Mouse (Mus musculus) heart, postnatal 36 days (tissue): Measurements from ENCODE around the gene Oca2. TPM values are rescaled to one million over a fixed set of nuclear protein-coding genes. Genes with fewer than 3 reads are reported as not detected.

Source experiments
- DNase-seq, 2 experiments: peaks; one replicate each; pipeline ENCODE4 v3.0.0; 2021 to 2022
- intact Hi-C: fragments of 180-260 bp; cut with DNase I; formaldehyde crosslinking; loops from one replicate; pipeline ENCODE4 v1.15.1; 2025
- total RNA-seq, 2 experiments: library from RNA; stranded (reverse); gene quantifications; 2 replicates each; pipeline ENCODE4 v1.2.3; 2021

Gene Oca2
- total RNA-seq = not detected

DNA sequence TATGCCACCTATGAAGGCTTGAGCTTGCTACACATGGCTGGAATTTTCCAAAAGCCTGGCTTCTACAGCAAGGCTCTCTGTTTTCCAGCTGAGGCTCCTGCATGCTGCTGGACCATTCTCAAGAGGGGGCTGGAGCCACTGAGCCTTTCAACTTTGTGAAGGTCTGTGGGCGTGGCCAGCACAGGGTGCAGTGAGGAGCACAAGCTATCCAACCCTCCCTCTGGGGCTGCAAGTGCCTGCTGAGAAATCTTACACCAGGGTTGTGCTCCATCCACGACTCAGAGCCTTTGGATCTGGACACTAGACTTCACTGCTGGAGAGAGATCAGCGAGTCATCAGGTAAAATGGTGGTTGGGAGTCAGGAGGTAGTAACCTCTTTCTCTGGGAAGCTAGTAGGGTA, at the start of gene Oca2:
TSS of gene Oca2 (plus strand) at position 218 of the 400 bp plus-strand sequence.
- intact Hi-C loops = no loop called here
- DNase-seq = no peak

DNA sequence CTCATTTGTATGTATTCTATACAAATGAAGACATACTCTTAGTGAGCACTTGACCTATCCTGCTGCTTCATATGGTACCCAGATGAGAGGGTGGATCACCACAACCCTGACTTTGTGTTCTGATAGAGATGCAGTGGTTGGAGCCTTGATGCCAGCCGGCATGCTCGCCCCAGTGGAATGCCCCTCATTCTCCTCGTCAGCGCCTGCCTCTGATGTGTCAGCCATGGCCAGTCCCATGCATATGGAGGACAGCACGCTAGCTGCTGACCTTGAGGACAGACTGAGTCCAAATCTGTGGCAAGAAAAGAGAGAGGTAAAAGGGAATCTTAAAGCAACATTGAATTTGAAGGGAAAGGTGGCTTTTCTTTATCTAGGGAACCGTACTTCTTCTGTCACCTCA, 48.5 kb upstream of the Oca2 start:
- no peak for DNase-seq
- intact Hi-C loops = no loop called here

DNA sequence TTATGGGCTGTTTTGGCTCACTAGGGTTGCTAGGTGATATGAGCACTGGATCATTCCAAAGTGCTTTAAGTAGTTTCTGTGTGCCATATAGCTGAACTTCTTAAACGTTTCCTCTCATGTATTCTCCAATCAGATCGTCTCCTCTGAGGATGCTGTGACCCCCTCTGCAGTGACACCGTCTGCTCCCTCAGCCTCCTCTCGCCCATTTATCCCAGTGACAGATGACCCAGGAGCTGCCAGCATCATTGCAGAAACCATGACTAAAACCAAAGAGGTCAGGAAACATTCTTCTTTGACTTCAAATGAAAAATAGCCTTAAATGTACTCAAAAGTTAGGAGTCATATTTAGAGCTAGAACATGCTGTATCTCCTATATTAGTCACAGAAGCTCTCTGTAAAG, 47.9 kb upstream of the Oca2 start:
- intact Hi-C loops = no loop called here
- no peak for DNase-seq

DNA sequence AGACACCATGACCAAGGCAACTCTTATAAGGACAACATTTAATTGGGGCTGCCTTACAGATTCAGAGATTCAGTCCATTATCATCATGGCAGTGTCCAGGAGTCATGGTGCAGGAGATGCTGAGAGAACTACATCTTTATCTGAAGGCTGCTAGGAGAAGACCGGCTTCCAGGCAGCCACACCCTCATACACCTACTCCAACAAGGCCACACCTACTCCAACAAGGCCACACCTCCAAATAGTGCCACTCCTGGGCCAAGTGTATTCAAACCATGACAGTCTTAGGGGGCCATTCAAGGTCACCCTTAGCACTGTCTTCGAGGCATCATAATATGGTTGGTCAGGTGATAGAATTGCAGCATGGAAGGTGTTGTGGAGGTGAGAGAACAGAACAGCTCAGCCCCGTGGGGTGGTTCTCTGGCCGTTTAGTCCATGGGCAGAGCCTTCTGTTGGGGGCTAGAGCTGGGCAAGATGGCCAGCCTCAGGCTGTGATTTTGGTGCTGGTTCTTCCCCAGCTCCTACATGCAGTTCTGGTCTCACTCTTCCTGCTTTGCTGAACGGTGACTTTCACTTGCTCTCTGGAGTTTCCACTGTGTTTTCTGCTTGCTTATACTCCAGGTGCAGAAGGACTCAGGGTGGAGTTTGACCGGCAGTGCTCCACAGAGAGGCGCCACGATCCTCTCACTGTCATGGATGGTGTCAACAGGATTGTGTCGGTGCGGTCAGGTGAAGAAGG, 37.9 kb upstream of the Oca2 start:
- intact Hi-C loops = no loop called here
- no peak for DNase-seq

DNA sequence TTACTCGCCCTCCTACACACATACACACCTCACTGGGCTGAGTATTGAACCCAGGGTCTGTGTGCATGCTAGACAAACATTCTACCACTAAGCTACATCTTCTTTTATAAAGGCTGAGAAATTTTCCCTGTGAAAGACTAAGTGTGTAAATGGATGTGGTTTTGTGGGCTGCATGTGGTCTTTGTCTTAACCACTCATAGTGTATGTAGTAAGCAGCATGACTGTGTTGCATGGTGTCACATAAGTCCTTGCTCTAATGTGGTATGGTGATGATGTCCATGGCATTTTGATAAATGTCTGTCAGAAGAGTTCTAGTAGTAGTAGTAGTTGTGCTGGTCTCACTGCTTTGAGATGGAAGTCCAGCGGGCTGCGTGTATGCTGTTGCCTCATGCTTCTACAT, 36.7 kb upstream of the Oca2 start:
- intact Hi-C loops = no loop called here
- DNase-seq = no peak

DNA sequence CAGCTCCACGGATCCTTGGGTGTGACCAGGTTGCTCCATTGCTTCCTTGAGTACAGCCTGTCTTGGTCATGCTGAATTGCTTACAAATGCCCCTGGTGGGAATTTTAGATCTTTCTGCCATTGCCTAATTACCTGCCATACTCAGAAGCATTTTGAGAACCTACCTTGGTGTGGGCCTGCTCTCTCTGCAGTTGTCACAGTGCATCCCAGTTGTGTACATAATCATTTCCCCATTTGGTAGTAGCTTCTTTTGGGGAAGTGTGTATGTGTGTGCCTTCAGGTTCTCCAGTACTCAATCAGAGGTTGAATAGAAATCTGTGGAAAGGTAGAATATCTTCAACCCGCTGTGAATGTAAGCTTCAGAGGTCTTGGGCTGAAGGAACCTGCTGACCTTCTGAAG, 36.3 kb upstream of the Oca2 start:
- intact Hi-C loops = no loop called here
- no peak for DNase-seq

DNA sequence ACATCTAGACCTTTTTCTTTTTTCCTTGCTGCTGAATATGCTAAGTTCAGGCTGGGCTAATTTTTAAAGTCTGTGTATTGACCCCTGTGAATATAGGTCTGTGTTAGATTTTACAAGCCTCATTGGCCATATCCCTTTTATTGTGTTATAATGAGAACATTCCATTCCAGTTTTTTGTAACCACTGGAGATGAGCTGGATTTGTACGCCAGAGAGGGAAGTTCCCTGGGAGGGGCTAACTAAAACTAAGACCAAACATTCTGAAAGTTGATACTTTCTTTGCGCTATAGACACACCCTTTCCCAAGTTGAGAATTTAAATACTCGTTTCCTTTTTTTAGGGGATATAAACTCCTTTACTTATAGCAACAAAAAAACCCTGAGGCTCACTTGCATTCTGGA, 34.7 kb upstream of the Oca2 start:
- no peak for DNase-seq
- intact Hi-C loops = loop anchor here (5.0 kb wide), 1 partner anchor 288 kb away; no protein-coding TSS in a partner anchor

DNA sequence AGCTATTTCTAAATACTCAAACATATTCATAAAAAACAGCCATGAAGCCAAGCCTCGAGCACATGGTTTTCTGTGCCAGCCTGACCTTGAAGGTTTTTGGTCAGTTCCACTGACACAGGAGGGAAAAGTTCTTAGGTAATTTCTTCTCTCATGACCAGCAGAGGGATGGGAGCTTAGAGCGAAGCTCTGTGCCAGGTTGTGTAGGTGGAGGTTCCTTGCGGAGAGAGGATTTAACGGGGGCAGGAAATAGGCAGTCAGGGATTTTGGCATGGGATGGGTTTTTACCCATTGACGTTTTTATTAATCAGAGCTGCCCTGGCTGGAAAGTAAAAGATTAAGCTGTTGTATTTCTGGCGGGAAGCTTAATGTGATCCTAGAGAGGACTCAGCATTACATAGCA, 18.7 kb upstream of the Oca2 start:
- intact Hi-C loops = no loop called here
- DNase-seq = no peak

DNA sequence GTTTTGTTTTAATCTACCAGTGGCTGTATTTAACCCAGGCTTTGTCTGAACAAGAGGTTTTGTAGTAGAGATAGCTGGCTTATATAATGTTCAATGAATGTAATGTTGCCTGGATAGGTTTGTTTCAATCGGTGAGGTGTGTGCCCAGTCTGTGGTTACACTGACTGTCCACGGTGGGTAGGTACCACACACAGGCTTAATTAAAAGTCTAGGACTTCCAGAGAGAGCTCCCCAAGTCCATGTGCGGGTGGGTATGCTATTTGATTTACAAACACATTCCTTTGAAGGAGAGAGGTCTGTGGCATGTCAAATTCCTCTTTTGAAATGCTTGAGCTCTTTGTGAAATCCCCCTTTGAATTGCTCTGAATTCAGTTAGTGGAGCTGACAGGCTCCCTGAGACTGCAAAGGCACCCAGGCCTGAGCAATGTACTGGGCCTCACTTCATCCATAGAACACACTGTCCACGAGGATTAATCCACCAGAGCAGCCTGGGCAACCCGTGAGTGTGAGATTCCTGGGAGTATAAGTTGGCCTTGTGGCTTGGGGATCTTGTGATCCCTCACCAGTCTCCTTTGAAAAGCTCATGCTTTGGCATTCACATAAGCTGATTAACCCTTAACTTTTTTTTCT, 3.7 kb upstream of the Oca2 start:
- intact Hi-C loops = no loop called here
- DNase-seq = no peak

DNA sequence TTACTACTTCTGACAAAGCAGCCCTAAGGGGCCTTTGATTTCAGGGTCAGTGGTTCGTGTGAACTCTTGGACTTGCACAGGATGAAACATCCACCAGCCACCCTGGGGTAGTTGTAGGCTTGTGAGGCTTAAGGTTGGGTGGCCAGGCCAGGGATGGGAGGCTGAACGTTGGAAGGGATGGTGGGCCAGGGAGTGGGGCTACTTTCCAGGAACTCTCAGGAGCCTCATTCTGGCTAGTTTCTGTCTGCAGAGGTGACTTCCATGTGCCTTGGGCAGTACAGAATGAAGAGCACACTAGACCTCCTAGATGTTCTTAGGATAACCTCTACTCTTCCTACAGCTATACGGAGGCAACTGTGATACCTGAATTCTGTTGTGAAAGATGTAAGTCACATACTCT, 2.9 kb upstream of the Oca2 start:
- intact Hi-C loops = no loop called here
- no peak for DNase-seq

DNA sequence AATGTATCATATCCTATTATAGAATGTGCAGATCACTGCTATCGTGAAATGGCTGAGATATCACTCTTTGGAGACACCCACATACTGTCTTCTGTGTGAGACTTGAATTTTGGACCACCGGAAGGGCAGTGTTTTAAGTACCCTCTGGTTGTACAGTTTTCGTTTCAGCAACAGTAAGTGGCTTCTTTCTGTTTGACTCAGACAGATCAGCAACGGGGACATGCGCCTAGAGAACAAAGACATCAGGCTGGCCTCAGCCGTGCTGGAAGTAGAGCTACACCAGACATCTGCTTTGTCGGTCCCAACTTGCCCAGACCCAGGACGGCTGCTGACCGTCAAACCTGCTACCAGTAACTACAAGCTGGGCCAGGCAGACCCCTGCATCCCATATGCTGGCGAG, 15.0 kb downstream of the Oca2 start:
- no peak for DNase-seq
- intact Hi-C loops = no loop called here

DNA sequence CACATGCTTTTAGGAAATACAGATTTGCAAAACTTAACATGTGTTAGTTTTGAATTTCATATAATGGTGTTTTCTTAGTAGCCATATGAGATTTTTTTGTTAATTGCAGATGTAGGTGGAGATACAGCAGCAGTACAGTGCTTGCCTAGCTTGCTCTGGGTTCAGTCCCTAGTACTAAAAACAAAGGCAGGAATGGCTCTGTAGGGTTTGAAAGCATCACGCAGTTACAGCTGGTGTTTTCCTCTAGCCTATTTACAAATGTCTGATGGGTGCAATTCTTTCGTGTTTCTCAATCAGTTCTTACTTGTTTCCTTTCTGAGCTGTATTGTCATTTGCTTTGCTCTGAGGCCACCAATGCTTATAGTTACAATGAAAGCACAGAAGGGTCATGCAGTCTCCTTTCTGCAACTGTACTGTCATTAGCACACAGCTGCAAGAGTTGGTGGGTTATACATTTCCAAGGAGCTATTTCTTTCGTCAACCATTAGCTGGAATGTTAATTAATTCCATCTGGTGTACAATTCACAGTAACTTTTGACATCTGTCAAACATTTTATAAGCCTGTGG, 18.4 kb downstream of the Oca2 start:
- intact Hi-C loops = no loop called here

DNA sequence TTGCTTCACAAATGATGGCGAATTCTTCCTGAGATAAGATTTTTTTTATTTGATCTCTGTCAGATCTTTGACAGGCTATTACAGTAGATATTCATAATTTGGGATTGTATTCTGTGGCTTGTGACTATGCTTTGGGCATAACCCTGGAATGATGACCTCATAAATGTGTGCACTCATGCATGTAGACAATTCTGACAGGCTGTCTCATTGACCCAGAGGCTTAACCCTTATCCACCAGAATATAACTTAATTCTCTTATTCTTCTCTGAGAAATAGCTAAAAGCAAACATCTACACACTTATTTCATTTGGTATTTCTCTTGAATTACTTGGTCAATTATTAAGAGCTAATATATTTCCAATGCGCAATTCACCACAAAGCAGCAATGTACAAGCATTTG, 37.9 kb downstream of the Oca2 start:
- DNase-seq = no peak
- intact Hi-C loops = no loop called here

More for the DNA sequence above, 18.4 kb downstream of the Oca2 start:
- DNase-seq = no peak

DNA sequence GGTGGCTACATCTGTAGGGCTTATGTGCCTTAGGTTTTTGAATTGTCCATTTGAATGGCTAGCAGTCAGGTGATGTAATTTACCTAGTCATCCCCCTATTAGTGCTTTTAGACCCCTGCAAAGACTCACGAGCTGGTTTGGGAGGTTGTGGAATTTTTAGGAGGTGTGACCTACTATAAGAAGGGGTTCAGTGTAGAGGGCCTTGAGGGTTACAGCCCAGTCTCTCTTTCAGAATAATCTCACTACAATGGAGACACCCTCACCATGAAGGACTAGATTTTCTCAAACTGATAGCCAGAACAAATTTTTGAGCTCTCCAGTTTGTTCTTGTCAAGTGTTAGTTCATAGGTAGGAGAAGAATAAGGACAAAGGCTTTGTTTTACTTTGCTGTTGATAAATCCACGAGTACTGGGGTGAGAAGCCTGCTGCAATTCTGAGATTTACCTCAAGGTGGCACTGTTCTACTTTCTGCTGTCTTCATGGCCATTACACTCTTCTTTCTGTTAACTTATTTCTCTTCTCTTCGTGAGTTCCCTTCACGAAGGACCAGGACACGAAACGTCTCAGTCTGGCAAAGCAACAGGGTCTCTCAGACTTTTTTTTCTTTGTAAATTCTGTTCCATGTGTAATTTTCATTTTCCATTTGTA, 52.0 kb downstream of the Oca2 start:
- peak; percentile 26 to 54 for DNase-seq
- intact Hi-C loops = loop anchor here (1.0 to 2.0 kb wide), 2 partner anchors 170 to 1183 kb away; no protein-coding TSS in a partner anchor

DNA sequence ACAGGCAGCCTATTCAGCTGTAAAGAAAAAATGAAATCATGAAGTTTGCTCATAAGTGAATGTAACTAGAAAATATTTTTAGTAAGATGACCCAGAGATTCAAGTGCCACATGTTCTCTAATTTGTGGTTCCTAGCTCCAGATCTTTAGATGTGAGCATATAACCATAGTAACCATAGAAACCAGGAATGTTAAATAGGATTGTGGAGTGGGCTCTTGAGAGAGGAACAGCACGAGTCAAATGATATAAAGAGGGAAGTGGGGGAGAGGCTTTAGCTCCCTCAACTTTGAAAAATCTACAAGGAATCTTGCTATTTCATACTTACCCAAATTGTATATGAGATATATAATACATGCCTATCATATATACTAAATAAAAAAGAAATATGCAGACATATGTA, 64.8 kb downstream of the Oca2 start:
- intact Hi-C loops = no loop called here
- no peak for DNase-seq

DNA sequence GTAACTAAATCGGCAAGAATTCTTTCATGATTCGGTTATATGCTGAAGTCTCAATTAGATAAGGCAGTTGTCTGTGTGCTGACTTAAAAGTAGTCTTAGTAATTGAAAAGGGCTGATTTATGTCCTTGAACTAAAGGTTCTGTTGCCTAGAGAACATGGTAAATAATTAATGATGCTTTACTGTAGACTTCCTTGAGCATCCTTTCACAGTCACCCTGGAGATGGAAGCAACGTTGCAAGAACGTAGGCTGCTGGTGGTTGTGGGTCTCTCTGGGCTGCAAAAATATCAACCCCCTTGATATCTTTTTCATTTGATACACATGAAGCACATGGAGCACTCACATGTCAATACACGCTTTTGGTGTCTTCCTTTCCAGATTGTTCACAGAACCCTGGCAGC, 74.8 kb downstream of the Oca2 start:
- intact Hi-C loops = no loop called here
- no peak for DNase-seq

DNA sequence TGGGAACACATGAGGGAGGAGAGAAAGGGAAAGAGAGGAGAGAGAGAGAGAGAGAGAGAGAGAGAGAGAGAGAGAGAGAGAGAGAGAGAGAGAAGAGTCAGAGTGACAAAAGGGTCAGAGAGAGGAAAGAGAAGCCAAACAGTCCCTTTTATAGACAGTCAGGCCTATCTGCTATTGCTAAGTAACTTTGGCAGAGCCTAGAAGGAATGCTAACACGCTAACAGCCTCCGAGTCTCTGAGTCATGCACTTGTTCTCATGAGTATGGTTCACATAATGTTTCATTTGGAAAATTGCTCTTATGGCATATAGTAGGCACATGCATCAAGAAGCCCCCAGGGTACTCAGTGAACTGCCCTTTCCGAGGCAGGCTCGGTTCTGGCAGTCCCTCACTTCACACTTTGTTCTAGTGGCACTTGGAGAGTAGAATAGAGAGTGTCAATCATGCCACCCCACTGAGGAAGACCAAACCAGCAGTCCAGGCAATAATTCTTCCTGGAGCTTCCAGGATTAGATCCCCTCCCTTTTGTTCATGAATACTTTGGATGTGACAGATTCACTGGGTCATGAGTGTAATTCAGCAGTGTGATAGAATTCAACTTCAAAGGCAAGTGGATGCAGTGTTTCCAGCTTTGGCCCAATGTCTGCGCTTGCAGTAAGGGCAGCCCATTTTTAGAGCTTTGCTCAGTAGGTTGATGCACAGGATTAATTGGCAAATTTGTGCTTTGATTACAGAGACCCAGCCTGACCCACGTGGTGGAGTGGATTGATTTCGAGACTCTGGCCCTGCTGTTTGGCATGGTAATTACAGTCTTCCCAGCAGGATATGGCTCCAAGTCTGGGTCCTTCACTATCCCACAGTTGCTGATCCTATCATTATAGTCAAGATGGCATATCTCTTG, 76.3 kb downstream of the Oca2 start:
- no peak for DNase-seq
- intact Hi-C loops = no loop called here

DNA sequence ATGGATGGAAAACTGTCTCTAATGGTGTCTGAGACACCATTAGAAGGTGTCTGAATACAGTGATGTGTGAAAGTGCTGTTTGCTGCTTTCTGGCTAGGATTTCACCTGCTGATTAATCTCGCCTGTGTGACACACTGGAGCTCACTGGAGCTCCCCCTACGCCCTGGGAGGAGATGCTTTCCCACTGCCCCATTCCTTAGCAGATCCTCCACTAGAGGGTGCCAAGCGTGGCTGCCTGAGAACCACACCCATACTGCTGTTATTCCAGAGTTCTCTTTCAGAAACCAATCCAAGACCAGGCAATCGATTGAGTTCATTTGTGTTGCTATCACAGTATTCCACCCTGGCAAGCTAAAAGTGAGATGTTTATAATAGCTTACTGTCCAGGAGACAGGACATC, 88.2 kb downstream of the Oca2 start:
- intact Hi-C loops = no loop called here
- no peak for DNase-seq

DNA sequence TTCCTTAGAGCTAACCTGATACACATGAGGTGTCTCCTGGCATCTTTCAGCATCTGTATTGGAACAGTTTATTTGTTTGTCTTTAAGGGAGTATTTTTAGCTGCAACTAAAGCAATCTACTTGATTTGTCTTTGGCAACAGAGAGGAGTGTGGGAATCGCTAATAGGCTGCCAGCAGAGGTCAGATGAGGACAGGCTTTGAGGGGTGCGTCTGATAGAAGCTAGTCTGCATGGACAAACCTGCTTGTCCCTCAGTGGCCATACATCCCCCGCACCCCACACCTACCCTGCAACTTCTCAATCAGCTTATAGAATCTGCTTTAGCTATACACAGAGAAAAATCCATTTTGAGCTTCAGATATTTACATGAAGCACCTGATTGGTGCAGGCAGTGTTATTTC, 109.0 kb downstream of the Oca2 start:
- intact Hi-C loops = no loop called here
- DNase-seq = peak; percentile 14 to 20

DNA sequence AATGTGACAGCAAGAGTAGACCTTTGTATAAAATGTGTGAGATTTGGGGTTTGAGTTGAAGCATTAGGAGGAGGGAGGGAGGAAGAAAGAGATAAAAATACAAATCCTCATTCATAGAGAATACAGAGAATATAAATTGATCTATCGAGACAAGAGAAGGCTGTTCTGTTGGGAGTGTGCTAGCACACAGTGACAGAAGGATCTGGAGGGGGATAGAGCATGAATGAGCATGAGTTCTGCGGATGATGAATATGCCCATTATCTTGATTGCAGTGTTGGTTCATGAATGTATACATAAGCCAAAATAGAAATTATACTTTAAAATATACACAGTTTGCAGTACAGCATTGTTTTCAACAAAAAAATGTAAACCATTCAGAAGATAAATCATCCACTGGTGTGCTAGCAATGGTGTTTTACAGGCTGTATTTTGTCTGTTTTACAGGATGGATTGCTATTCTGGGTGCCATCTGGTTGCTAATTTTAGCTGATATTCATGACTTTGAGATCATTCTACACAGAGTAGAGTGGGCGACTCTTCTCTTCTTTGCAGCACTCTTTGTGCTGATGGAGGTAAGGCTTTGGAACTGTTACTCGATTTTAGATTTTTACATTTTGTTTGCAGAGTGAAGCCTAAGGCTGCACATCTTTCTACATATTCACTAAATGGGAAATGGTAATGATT, 117.2 kb downstream of the Oca2 start:
- no peak for DNase-seq
- intact Hi-C loops = no loop called here
